Mouse (Mus musculus) ES-Bruce4 (cell line): ENCODE measurements at regions not wholly inside any gene's neighbourhood (a gene's known extent, or its start where the extent isn't known, plus 50 kb on each side); places are given as distances from the start of the nearest gene placed in this dataset.

ENCODE experiments used
- CTCF ChIP-seq: IDR thresholded peaks from one replicate; pipeline ENCODE4 v1.8.1; 2011; ENCODE audit warnings: low read depth, low read length
- EP300 ChIP-seq: IDR thresholded peaks from 2 replicates; pipeline ENCODE4 v1.6.1; 2011; ENCODE audit warnings: low read depth, low read length; ENCODE audit not compliant: insufficient read depth
- POLR2A ChIP-seq: IDR thresholded peaks from one replicate; pipeline ENCODE4 v1.8.1; 2011; ENCODE audit warnings: low read length; ENCODE audit not compliant: insufficient read depth

DNA sequence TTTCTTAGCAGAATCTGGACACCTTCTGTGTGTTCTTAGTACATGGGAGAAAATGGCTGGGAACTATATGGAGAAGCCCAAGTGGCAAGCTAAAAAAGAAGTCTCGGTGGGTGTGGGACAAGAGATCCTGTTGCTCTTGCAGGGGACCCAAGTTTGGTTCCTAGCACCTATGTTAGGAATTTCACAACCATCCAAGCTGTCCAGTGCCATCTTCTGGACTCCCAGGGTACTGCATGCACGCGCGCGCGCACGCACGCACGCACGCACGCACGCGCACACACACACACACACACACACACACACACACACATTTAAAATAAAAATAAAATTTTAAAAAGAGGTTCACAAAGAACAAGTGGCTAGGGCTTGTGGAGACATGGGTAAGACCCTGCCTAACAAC lies 94.1 kb downstream of the Cmc2 start:
- TF ChIP-seq CTCF (no peak), EP300 (no peak), POLR2A (no peak)
